Mouse (Mus musculus): ENCODE measurements around the gene Slit3. TPM values are rescaled to one million over a fixed set of nuclear protein-coding genes. Genes with fewer than 3 reads are reported as not detected.

Gene Slit3
- polyA plus RNA-seq, 1 experiment, result 6.6 TPM

GRCm38 (mm10) chr11:35325131-35325995 lies 204.3 kb downstream of the Slit3 start:
- WGBS, result 57% methylated on average over 10 of the region's 10 CpGs
- Histone ChIP-seq H3K36me3 (ENCODE audit: control insufficient read depth, insufficient read depth, low read length) (no peaks in the 10 kb centered on the region), H3K27ac (ENCODE audit: insufficient read depth, low read depth, low read length) (no peak overlapping the region), H3K4me1 (ENCODE audit: control insufficient read depth, insufficient read depth, insufficient read length, low read length) (no peaks in the 10 kb centered on the region), H3K27me3 (ENCODE audit: control insufficient read depth, insufficient read depth, low read length) (no peaks in the 10 kb centered on the region), H3K4me3 (ENCODE audit: low read depth, low read length) (no peak overlapping the region)
- TF ChIP-seq POLR2A (IDR thresholded peaks at IDR 0.05; ENCODE audit: low read depth, low read length) (no peak), CTCF (IDR thresholded peaks at IDR 0.05; ENCODE audit: extremely low read depth, insufficient read length, insufficient replicate concordance, low read depth, low read length) (no peak)

- no peak overlapping the region for H3K27ac ChIP-seq (ENCODE audit: insufficient read depth, low read depth, low read length)
- no peaks in the 10 kb centered on the region for H3K36me3 ChIP-seq (ENCODE audit: control insufficient read depth, insufficient read depth, low read length)
- TF ChIP-seq POLR2A (IDR thresholded peaks at IDR 0.05; ENCODE audit: low read depth, low read length) (no peak), CTCF (IDR thresholded peaks at IDR 0.05; ENCODE audit: extremely low read depth, insufficient read length, insufficient replicate concordance, low read depth, low read length) (no peak)
- WGBS, result 37% methylated on average over 3 of the region's 3 CpGs
- no peaks in the 10 kb centered on the region for H3K27me3 ChIP-seq (ENCODE audit: control insufficient read depth, insufficient read depth, low read length)
- H3K4me1 ChIP-seq (ENCODE audit: control insufficient read depth, insufficient read depth, insufficient read length, low read length), result no peaks in the 10 kb centered on the region
- no peak overlapping the region for H3K4me3 ChIP-seq (ENCODE audit: low read depth, low read length)
Measured at GRCm38 (mm10) chr11:35326346-35326745, 205.3 kb downstream of the Slit3 start.

GRCm38 (mm10) chr11:35327899-35328298 lies 206.9 kb downstream of the Slit3 start:
- TF ChIP-seq CTCF (IDR thresholded peaks at IDR 0.05; ENCODE audit: extremely low read depth, insufficient read length, insufficient replicate concordance, low read depth, low read length), result no peak
- no peak for TF ChIP-seq POLR2A (IDR thresholded peaks at IDR 0.05; ENCODE audit: low read depth, low read length)
- Histone ChIP-seq H3K4me1 (ENCODE audit: control insufficient read depth, insufficient read depth, insufficient read length, low read length) (no peaks in the 10 kb centered on the region), H3K36me3 (ENCODE audit: control insufficient read depth, insufficient read depth, low read length) (no peaks in the 10 kb centered on the region), H3K27me3 (ENCODE audit: control insufficient read depth, insufficient read depth, low read length) (no peaks in the 10 kb centered on the region), H3K4me3 (ENCODE audit: low read depth, low read length) (no peak overlapping the region), H3K27ac (ENCODE audit: insufficient read depth, low read depth, low read length) (no peak overlapping the region)
- WGBS, result 81% methylated on average over 1 of the region's 1 CpGs

GRCm38 (mm10) chr11:35331476-35331875 lies 210.5 kb downstream of the Slit3 start:
- Histone ChIP-seq H3K27ac (ENCODE audit: insufficient read depth, low read depth, low read length) (no peak overlapping the region), H3K4me1 (ENCODE audit: control insufficient read depth, insufficient read depth, insufficient read length, low read length) (no peaks in the 10 kb centered on the region), H3K36me3 (ENCODE audit: control insufficient read depth, insufficient read depth, low read length) (no peaks in the 10 kb centered on the region), H3K4me3 (ENCODE audit: low read depth, low read length) (no peak overlapping the region), H3K27me3 (ENCODE audit: control insufficient read depth, insufficient read depth, low read length) (no peaks in the 10 kb centered on the region)
- 64% methylated on average over 3 of the region's 3 CpGs for WGBS
- TF ChIP-seq CTCF (IDR thresholded peaks at IDR 0.05; ENCODE audit: extremely low read depth, insufficient read length, insufficient replicate concordance, low read depth, low read length) (no peak), POLR2A (IDR thresholded peaks at IDR 0.05; ENCODE audit: low read depth, low read length) (no peak)

GRCm38 (mm10) chr11:35336558-35336957 lies 215.5 kb downstream of the Slit3 start:
- Histone ChIP-seq H3K36me3 (ENCODE audit: control insufficient read depth, insufficient read depth, low read length) (no peaks in the 10 kb centered on the region), H3K27me3 (ENCODE audit: control insufficient read depth, insufficient read depth, low read length) (no peaks in the 10 kb centered on the region), H3K4me1 (ENCODE audit: control insufficient read depth, insufficient read depth, insufficient read length, low read length) (no peaks in the 10 kb centered on the region), H3K4me3 (ENCODE audit: low read depth, low read length) (no peak overlapping the region), H3K27ac (ENCODE audit: insufficient read depth, low read depth, low read length) (no peak overlapping the region)
- WGBS, result 65% methylated on average over 8 of the region's 8 CpGs
- TF ChIP-seq POLR2A (IDR thresholded peaks at IDR 0.05; ENCODE audit: low read depth, low read length) (no peak), CTCF (IDR thresholded peaks at IDR 0.05; ENCODE audit: extremely low read depth, insufficient read length, insufficient replicate concordance, low read depth, low read length) (no peak)

- Histone ChIP-seq H3K27me3 (ENCODE audit: control insufficient read depth, insufficient read depth, low read length) (no peaks in the 10 kb centered on the region), H3K4me1 (ENCODE audit: control insufficient read depth, insufficient read depth, insufficient read length, low read length) (no peaks in the 10 kb centered on the region), H3K36me3 (ENCODE audit: control insufficient read depth, insufficient read depth, low read length) (no peaks in the 10 kb centered on the region), H3K27ac (ENCODE audit: insufficient read depth, low read depth, low read length) (no peak overlapping the region), H3K4me3 (ENCODE audit: low read depth, low read length) (no peak overlapping the region)
- WGBS, result 73% methylated on average over 8 of the region's 8 CpGs
- TF ChIP-seq POLR2A (IDR thresholded peaks at IDR 0.05; ENCODE audit: low read depth, low read length) (no peak), CTCF (IDR thresholded peaks at IDR 0.05; ENCODE audit: extremely low read depth, insufficient read length, insufficient replicate concordance, low read depth, low read length) (no peak)
Measured at GRCm38 (mm10) chr11:35337493-35337892, 216.5 kb downstream of the Slit3 start.

- H3K27me3 ChIP-seq (ENCODE audit: control insufficient read depth, insufficient read depth, low read length), result no peaks in the 10 kb centered on the region
- no peak overlapping the region for H3K27ac ChIP-seq (ENCODE audit: insufficient read depth, low read depth, low read length)
- WGBS, result 78% methylated on average over 19 of the region's 19 CpGs
- H3K36me3 ChIP-seq (ENCODE audit: control insufficient read depth, insufficient read depth, low read length), result no peaks in the 10 kb centered on the region
- no peaks in the 10 kb centered on the region for H3K4me1 ChIP-seq (ENCODE audit: control insufficient read depth, insufficient read depth, insufficient read length, low read length)
- no peak overlapping the region for H3K4me3 ChIP-seq (ENCODE audit: low read depth, low read length)
- TF ChIP-seq CTCF (IDR thresholded peaks at IDR 0.05; ENCODE audit: extremely low read depth, insufficient read length, insufficient replicate concordance, low read depth, low read length) (no peak), POLR2A (IDR thresholded peaks at IDR 0.05; ENCODE audit: low read depth, low read length) (no peak)
Measured at GRCm38 (mm10) chr11:35337927-35338819, 217.1 kb downstream of the Slit3 start.
